In the genomic region with DNA sequence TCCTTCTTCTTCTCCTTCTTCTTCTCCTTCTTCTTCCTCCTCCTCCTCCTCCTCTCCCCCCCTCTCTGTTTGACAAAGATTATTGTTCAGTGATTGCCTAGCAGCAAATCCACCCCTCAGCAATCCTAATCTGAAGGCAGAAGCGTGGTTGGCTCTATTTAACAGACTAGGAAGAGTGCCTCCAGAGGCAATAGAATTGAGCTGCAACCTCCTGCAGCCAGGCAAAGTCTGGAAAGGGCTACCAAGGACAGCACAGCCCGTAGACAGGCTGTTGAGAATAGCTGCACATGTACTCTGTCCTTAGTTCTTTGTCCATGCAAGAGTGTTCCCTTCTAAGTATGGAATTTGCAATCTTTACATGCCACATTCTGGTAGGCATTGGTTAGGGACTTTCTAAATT, we compare ENCODE assay signal across 20 mouse cellular contexts.
DNase-seq lines count a peak whose midpoint lies in the region; ATAC-seq and TF ChIP-seq lines count a peak whose summit lies in the region.
"Had no signal": no experiment of that assay in that cellular context is flagged by ENCODE, and none has a peak within 500 bp of the region (broad histone marks: within the 10 kb centered on the region; RNA-seq: fewer than 3 reads in every experiment).

No protein-coding gene starts in this region.

- no peak overlapping the region for H3K4me2 ChIP-seq in midbrain, postnatal 0 days (ENCODE audit: low read depth, low read length, poor library complexity, severe bottlenecking)
- no peak overlapping the region for H3K4me2 ChIP-seq in neural tube, embryonic 15.5 days
- H3K4me2 ChIP-seq: forebrain, embryonic 15.5 days; heart, embryonic 11.5 days; liver, embryonic 13.5 days; midbrain, embryonic 12.5 days had no signal

- 0 out of 2 replicates have a peak, but pooled peaks have one; percentile 23 for TF ChIP-seq CTCF in midbrain, postnatal 0 days (IDR thresholded peaks at IDR 0.05)

- no peak overlapping the region for H3K9ac ChIP-seq in midbrain, postnatal 0 days (replicated peaks; ENCODE audit: low read length, poor library complexity, severe bottlenecking)
- H3K9ac ChIP-seq in neural tube, embryonic 15.5 days (replicated peaks) = no peak overlapping the region
- H3K9ac ChIP-seq: forebrain, embryonic 15.5 days; liver, embryonic 13.5 days; midbrain, embryonic 12.5 days had no signal

- H3K4me1 ChIP-seq in midbrain, postnatal 0 days (ENCODE audit: insufficient read depth, low read length) = no peaks in the 10 kb centered on the region; the same call in 1 of the 2 replicates
- H3K4me1 ChIP-seq in midbrain, embryonic 10.5 days = peaks cover 13% of the 10 kb centered on the region; the same call in 1 of the 2 replicates
- peaks cover 2% of the 10 kb centered on the region; the same call in 1 of the 2 replicates for H3K4me1 ChIP-seq in neural tube, embryonic 15.5 days
- H3K4me1 ChIP-seq: liver, embryonic 13.5 days; midbrain, embryonic 12.5 days had no signal

- DNase-seq in frontal cortex, adult 2 months (ENCODE audit: extremely low spot score in 1 of 2, low spot score in 1 of 2) = no peak
- DNase-seq in midbrain, postnatal 0 days (ENCODE audit: low spot score) = no peak
- DNase-seq in midbrain, embryonic 10.5 days (ENCODE audit: low spot score) = no peak
- DNase-seq in kidney, postnatal 10 days = peak; percentile 23
- DNase-seq in gastrocnemius, adult 18-20 months (ENCODE audit: low spot score) = no peak
- no peak for DNase-seq in Muller cell, postnatal 12 days (ENCODE audit: inconsistent ontology term)
- DNase-seq: adrenal gland, adult 8-10 months; cerebellum, adult 18-20 months; gastrocnemius, postnatal 10 days; liver, embryonic 13.5 days; lung, postnatal 14 days; right cerebral cortex, postnatal 25 days had no signal

- no peak overlapping the region for H3K27ac ChIP-seq in midbrain, postnatal 0 days (ENCODE audit: low read depth, low read length)
- no peak overlapping the region for H3K27ac ChIP-seq in midbrain, embryonic 10.5 days (replicated peaks)
- no peak overlapping the region for H3K27ac ChIP-seq in neural tube, embryonic 15.5 days (replicated peaks)
- H3K27ac ChIP-seq: forebrain, embryonic 15.5 days; liver, embryonic 13.5 days; midbrain, embryonic 12.5 days had no signal

- WGBS in midbrain, postnatal 0 days = 45% methylated on average over 2 of the region's 2 CpGs
- 49% methylated on average over 2 of the region's 2 CpGs for WGBS in midbrain, embryonic 10.5 days
- 58% methylated on average over 2 of the region's 2 CpGs for WGBS in neural tube, embryonic 15.5 days

- peak; percentile 49 for ATAC-seq in frontal cortex, adult (ENCODE audit: low TSS enrichment)
- no peak for ATAC-seq in midbrain, postnatal 0 days (ENCODE audit: low FRiP score)
- no peak for ATAC-seq in neural tube, embryonic 15.5 days (ENCODE audit: low FRiP score)
- ATAC-seq: forebrain, embryonic 15.5 days; hindbrain, embryonic 16.5 days; Patski had no signal

- H3K4me3 ChIP-seq in midbrain, postnatal 0 days (ENCODE audit: low read depth, low read length) = no peak overlapping the region
- no peak overlapping the region for H3K4me3 ChIP-seq in midbrain, embryonic 10.5 days
- H3K4me3 ChIP-seq in neural tube, embryonic 15.5 days (replicated peaks) = no peak overlapping the region
- H3K4me3 ChIP-seq: forebrain, embryonic 15.5 days; liver, embryonic 13.5 days; midbrain, embryonic 12.5 days; myocyte had no signal

- no peaks in the 10 kb centered on the region for H3K27me3 ChIP-seq in midbrain, postnatal 0 days (ENCODE audit: insufficient read depth, low read length)
- no peaks in the 10 kb centered on the region for H3K27me3 ChIP-seq in midbrain, embryonic 10.5 days (ENCODE audit: low read depth, poor library complexity, severe bottlenecking)
- no peaks in the 10 kb centered on the region for H3K27me3 ChIP-seq in neural tube, embryonic 15.5 days (replicated peaks)
- H3K27me3 ChIP-seq: forebrain, embryonic 15.5 days; liver, embryonic 13.5 days; midbrain, embryonic 12.5 days; Patski had no signal

- H3K9me3 ChIP-seq in midbrain, postnatal 0 days (ENCODE audit: low read length) = no peaks in the 10 kb centered on the region
- no peaks in the 10 kb centered on the region for H3K9me3 ChIP-seq in midbrain, embryonic 10.5 days (replicated peaks)
- no peaks in the 10 kb centered on the region for H3K9me3 ChIP-seq in neural tube, embryonic 15.5 days (replicated peaks)
- H3K9me3 ChIP-seq: forebrain, embryonic 15.5 days; liver, embryonic 13.5 days; midbrain, embryonic 12.5 days had no signal

- no peaks in the 10 kb centered on the region for H3K36me3 ChIP-seq in midbrain, postnatal 0 days (ENCODE audit: insufficient read depth, low read length)
- H3K36me3 ChIP-seq in midbrain, embryonic 10.5 days = no peaks in the 10 kb centered on the region
- no peaks in the 10 kb centered on the region for H3K36me3 ChIP-seq in neural tube, embryonic 15.5 days
- H3K36me3 ChIP-seq: forebrain, embryonic 15.5 days; liver, embryonic 13.5 days; midbrain, embryonic 12.5 days had no signal
